Mouse (Mus musculus) left cerebral cortex, adult 9 months (tissue): ENCODE results near the gene Cox8b.

Source experiments
- DNase-seq, 2 experiments: peaks; one replicate each; pipeline ENCODE4 v3.0.0; 2022; ENCODE audit warnings: low spot score in 2 of 2

Cox8b gene

DNA sequence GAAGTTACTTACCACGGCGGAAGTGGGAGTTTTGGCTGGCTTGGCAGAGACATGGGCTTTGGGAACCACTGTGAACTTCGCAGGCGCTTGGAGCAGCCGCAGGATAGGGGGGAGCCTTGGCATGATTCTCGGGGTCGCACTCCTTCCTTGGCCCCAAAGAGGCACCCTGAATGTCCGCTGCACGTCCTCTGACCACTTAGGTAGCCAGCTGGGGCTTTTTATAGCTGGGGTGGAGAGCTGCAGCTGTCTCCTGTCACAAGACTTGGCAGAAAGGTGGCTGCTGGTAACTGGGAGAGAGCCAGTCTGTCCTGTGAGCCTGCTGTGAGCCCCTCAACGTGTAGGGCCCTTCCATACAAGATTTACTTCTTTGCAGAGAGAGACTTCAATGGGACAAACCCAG, at the start of gene Cox8b:
Cox8b (minus strand) TSS at position 227 of the 400 bp plus-strand sequence.
- DNase-seq: no peak

GRCm38 (mm10) chr7:140949255-140949654, 49.0 kb upstream of the Cox8b start:
- no peak for DNase-seq

DNA sequence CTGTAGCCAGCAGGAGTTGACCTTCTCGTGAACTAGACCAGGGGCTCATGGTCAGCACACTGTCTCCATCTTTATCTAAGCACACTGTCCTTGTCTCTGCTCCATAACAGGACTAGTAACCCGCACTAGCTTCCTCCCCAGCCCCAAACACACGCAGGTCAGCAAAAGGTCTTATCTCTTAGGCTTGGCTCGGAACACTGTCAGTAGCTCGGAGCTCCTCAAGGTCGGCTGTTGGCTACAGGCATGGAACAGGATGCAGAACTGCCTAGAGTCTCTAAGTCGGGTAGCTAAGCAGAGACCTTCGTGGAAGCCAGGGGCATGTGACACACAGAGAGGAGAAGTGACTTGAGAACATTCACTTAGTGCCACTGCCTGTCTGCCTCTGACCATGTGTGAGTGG, 47.9 kb upstream of the Cox8b start:
- DNase-seq: no peak

DNA sequence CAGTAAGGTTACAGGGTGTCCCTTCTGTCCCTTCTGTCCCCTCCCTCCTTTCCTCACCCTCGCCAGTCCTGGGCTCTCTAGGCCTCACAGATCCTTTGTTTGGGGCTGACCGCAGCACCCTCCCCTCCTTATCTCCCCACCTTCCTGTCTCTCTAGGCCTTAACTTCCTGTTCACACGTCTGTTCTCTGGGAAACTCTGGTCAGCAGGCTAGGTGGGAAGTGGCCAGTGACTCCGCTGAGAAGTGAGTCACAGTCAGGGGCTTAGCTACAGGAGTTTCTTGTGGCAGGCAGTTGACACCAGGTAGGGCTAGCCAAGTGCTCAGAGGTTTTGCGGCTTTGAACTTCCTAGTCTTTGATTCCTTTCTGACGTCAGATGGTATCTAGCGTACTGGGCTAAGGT, 46.7 kb upstream of the Cox8b start:
- DNase-seq: no peak

DNA sequence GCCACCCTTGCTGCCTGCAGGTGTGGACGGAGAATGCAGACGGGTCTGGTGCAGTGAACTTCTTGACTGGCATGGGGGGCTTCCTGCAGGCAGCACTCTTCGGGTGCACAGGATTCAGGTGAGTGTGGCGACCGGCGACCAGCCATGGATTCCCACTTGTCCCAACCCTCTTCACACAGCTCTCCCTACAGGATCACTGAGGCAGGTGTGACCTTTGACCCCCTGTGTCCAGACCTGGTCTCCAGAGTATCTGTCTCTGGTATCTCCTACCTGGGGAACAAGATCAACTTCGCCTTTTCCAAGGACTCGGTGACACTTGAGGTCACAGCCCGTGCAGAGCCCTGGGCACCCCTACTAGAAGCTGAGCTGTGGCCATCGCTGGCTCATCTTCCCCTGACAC, 46.1 kb upstream of the Cox8b start:
- DNase-seq: no peak

DNA sequence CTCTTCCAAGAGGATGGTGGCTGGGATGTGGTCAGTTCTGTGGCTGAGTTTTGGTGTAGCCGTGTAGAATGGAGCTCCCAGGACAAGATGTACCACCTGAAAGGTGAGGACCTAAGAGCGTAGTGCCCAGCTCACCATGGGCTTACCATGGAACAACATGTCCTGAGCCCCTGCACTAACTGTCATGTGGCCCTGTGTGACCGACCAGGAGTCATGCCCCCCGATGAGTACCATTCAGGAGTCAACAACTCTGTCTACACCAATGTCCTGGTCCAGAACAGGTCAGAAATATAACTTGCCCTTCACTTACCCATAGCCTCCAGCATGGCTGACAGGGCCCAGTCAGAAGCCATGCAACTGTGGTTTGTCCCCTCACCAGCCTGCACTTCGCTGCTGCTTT, 45.0 kb upstream of the Cox8b start:
- DNase-seq: no peak

- no peak for DNase-seq
These were observed 44.0 kb upstream of the Cox8b start for GRCm38 (mm10) chr7:140944236-140944635.

DNA sequence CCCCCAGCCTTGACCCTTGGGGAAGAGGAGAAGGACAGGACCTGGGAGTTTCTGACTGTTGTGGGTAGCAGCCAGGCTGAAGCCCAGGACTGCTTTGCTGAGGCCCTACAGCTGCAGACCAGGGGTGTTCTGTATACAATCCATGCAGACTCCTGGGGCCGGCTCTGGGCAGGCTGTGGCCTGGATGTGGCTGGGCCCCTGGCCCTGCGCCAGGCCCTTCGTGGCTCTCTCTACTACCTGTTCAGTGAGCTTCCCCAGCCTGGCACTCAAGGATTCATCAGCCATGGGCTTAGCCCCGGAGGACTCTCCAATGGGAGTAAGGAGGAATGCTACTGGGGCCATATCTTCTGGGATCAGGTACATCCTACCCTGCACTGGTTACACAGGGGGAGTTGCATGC, 43.1 kb upstream of the Cox8b start:
- DNase-seq: no peak

- no peak for DNase-seq
These were observed 42.6 kb upstream of the Cox8b start for GRCm38 (mm10) chr7:140942811-140943210.

DNA sequence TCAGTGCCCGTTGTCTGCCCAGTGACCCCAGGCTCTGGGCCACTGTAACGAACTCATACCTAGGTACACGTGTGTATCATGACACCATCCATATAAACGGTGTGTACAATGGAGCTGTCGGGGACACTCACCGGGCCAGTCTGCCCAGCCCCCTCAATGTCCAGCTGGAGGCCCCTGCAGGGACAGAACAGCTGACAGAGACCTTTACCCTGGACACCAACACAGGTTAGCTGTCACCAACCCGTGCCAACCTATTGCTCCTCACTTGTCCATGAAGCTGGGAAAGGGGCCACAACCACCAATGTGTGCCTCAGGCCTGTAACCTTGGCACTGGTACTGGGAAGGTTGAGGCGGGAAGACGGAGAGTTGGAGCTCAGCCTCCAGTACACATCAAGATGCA, 42.1 kb upstream of the Cox8b start:
- DNase-seq: no peak

GRCm38 (mm10) chr7:140941222-140942051, 41.2 kb upstream of the Cox8b start, which contains the start of gene Pgghg:
Pgghg (plus strand) TSS chr7:140941391.
- DNase-seq: peak in 1 of 2 experiments; percentile 61

DNA sequence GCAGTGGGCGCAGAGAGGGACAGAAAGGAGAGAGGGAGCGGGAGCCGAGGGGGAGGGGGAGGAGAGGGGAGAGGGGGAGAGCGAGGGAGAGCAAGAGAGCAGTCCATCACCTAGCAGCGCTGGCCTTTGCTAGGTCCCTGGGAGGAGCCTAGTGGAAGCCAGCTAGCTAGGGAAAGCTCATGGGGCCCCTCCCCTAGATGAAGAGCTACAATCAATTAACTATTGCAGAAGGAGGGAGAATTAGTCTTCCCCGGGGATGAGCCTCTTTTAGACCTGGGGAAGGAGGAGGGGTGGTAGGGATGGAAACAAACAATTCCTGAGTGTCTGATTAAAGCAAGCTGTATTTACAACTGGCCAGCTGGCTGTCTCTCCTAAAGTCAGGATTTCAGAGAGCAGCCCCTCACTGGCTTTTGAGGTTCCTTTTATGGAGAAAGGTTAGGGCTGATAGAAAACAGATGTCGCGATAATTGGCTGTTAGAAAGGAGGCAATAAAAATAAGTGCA, 39.5 kb upstream of the Cox8b start:
- DNase-seq: no peak

- no peak for DNase-seq
These were observed 38.6 kb upstream of the Cox8b start for GRCm38 (mm10) chr7:140938896-140939295.

DNA sequence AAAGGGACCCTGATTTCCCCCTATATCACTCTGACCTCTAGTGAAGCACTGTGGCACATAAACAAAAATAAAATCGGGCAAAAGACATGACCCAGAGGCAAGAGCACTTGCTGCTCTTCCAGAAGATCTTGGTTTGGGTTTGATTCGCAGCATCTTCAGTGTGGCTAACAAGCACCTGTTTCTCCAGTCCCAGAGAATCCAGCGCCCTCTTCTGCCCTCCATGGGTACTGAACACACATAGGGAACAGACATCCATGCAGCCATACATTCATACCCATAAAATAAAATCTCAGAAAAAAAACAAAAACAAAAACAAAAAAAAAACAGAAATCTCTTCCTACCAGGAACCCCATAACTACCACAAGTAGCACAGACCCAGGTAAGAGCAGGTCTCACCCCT, 38.2 kb upstream of the Cox8b start:
- no peak for DNase-seq

DNA sequence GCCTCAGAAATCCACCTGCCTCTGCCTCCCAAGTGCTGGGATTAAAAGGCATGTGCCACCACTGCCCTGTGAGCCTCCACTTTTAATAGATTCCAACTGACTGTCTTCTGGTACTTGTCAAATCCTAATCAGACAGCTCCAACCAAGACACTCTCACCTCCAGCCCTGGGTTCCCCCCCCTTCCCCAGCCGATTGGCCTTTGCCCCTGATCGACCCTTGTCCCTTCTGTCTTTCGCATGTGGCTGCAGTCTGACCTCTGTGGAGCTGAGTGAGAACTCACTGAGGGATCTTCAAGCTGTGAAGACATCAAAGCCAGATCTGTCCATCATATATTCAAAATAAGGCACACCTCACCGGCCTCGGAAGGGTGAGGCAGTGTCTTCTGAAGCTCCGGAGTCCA, 26.9 kb upstream of the Cox8b start:
- DNase-seq: no peak

GRCm38 (mm10) chr7:140923070-140923775, 23.0 kb upstream of the Cox8b start:
- no peak for DNase-seq

GRCm38 (mm10) chr7:140922398-140923069, 22.3 kb upstream of the Cox8b start:
- DNase-seq: no peak

DNA sequence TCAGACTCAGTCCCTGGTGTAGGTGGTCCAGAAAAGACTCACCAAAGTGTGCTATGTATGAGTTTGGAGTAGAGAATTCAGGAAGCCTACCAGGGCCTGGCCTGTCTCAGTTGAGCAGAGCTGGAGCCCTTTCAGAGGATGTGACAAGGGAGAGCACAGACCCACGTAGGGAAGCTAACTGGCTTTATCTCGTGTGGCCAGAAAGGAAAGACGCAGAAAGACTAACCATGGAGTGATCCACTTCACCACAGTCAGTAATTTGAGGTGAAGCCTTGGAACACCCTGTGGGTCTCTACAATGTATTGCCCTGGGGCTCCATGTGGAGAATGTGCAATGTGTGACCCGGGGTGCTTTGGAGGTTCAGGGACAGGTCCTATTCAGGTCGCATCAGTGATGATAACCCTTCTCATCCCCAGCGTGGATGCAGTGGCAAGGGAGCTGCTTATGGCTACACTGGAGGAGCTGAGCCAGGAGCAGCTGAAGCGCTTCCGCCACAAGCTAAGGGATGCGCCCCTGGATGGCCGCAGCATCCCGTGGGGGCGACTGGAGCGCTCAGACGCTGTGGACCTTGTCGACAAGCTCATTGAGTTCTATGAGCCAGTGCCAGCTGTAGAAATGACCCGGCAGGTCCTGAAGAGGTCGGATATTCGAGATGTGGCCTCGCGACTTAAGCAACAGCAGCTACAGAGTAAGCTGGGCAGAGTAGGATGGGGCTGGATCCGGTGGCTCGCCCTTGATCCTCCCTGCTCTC, 21.2 kb upstream of the Cox8b start:
- DNase-seq: no peak

GRCm38 (mm10) chr7:140920418-140921029, 20.3 kb upstream of the Cox8b start, which contains the start of gene Nlrp6:
Nlrp6 (plus strand) TSS chr7:140920902.
- DNase-seq: no peak

DNA sequence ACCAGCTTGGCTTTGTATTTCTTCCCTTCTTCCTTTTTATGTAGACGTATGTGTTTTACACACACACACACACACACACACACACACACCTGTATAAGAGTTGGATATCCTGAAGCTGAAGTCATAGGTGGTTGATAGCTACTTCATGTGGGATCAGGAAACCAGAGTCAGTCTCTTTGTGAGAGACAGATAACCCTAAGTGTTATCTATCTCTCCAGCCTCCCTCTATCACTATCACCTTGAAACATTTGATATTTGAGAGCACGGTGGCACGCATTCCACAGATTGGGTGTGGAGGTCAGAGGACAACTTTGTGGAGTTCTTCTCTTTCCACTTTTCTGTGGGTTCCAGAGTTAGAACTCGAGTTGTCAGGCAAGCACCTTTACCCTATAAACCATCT, 19.7 kb upstream of the Cox8b start:
- no peak for DNase-seq

- no peak for DNase-seq
These were observed 13.9 kb upstream of the Cox8b start for GRCm38 (mm10) chr7:140914031-140914690.
